Mouse (Mus musculus): ENCODE data around the gene Mylk4.

The Mylk4 gene

GRCm38 (mm10) chr13:32783816-32784215 is at the start of gene Mylk4:
Mylk4 (minus strand) TSS chr13:32783954.
- in situ Hi-C loops (cut with MseI, MboI) = no loop called here

- in situ Hi-C loops (cut with MseI, MboI) = no loop called here
Observed at GRCm38 (mm10) chr13:32833237-32833636, 49.5 kb upstream of the Mylk4 start.

- in situ Hi-C loops (cut with MseI, MboI) = no loop called here
Observed at GRCm38 (mm10) chr13:32832776-32833175, 49.0 kb upstream of the Mylk4 start.

GRCm38 (mm10) chr13:32831505-32832273 is 47.9 kb upstream of the Mylk4 start:
- in situ Hi-C loops (cut with MseI, MboI) = no loop called here

GRCm38 (mm10) chr13:32828886-32829285 is 45.1 kb upstream of the Mylk4 start:
- in situ Hi-C loops (cut with MseI, MboI) = no loop called here

- in situ Hi-C loops (cut with MseI, MboI) = no loop called here
Observed at GRCm38 (mm10) chr13:32827951-32828350, 44.2 kb upstream of the Mylk4 start.

GRCm38 (mm10) chr13:32827111-32827822 is 43.5 kb upstream of the Mylk4 start:
- in situ Hi-C loops (cut with MseI, MboI) = no loop called here

- in situ Hi-C loops (cut with MseI, MboI) = no loop called here
Observed at GRCm38 (mm10) chr13:32825546-32825945, 41.8 kb upstream of the Mylk4 start.

- in situ Hi-C loops (cut with MseI, MboI) = no loop called here
Observed at GRCm38 (mm10) chr13:32824377-32825330, 40.9 kb upstream of the Mylk4 start.

GRCm38 (mm10) chr13:32823126-32823525 is 39.4 kb upstream of the Mylk4 start:
- in situ Hi-C loops (cut with MseI, MboI) = no loop called here

GRCm38 (mm10) chr13:32821671-32822070 is 37.9 kb upstream of the Mylk4 start:
- in situ Hi-C loops (cut with MseI, MboI) = no loop called here

- in situ Hi-C loops (cut with MseI, MboI) = no loop called here
Observed at GRCm38 (mm10) chr13:32819926-32820325, 36.2 kb upstream of the Mylk4 start.

- in situ Hi-C loops (cut with MseI, MboI) = no loop called here
Observed at GRCm38 (mm10) chr13:32819241-32819640, 35.5 kb upstream of the Mylk4 start.

- in situ Hi-C loops (cut with MseI, MboI) = no loop called here
Observed at GRCm38 (mm10) chr13:32807624-32808023, 23.9 kb upstream of the Mylk4 start.

GRCm38 (mm10) chr13:32806820-32807219 is 23.1 kb upstream of the Mylk4 start:
- in situ Hi-C loops (cut with MseI, MboI) = no loop called here

GRCm38 (mm10) chr13:32803701-32804345 is 20.1 kb upstream of the Mylk4 start:
- in situ Hi-C loops (cut with MseI, MboI) = no loop called here

GRCm38 (mm10) chr13:32802259-32803081 is 18.7 kb upstream of the Mylk4 start, which contains the start of gene D930007J09Rik:
D930007J09Rik (minus strand) TSS chr13:32802849.
- in situ Hi-C loops (cut with MseI, MboI) = no loop called here

GRCm38 (mm10) chr13:32801693-32802221 is 18.0 kb upstream of the Mylk4 start, which contains the start of gene Wrnip1:
Wrnip1 (plus strand) TSS chr13:32802038.
- in situ Hi-C loops (cut with MseI, MboI) = no loop called here

- in situ Hi-C loops (cut with MseI, MboI) = no loop called here
Observed at GRCm38 (mm10) chr13:32800859-32801258, 17.1 kb upstream of the Mylk4 start.

- in situ Hi-C loops (cut with MseI, MboI) = no loop called here
Observed at GRCm38 (mm10) chr13:32799131-32799530, 15.4 kb upstream of the Mylk4 start.
